ENCODE assay signal across 8 mouse cellular contexts in the genomic region with DNA sequence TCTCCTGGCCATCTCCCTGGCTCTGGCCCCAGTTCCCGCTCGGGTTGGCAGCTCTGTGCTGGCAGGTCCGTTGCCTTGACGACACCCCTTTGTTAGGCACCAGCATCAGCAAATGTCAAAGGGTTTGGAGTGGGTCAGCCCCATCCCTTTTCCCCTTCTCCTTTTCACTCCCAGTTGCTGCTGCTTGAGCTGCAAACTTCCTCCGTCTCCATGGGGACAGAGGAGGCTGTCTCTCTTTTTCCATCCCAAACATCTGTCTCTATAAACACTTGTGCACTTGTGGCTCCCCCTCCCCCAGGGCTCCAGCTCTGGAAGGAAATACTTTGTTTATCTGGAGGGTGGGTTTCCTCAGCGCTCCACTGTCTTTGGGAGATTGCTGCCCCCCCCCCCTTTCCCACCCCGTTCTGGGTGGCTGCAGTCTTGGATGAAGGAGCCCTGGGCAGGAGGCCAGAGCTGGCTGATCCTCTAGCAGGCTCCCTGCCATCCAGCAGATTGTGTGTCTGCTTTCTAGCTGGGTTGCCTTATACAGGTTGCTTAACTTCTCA. TPM values are rescaled to one million over a fixed set of nuclear protein-coding genes. Genes with fewer than 3 reads are reported as not detected.
DNase-seq lines count a peak whose midpoint lies in the region; ATAC-seq and TF ChIP-seq lines count a peak whose summit lies in the region.

No protein-coding gene starts in this region.

- peak; percentile 81 for DNase-seq in MN1 (ENCODE audit: low spot score)
- peak; percentile 78 to 84 for DNase-seq in cerebellum, adult 2 months
- peak; percentile 84 for DNase-seq in forebrain, postnatal 0 days
- DNase-seq in heart, postnatal 4 days = peak; percentile 88
- DNase-seq in layer of hippocampus, adult 9-11 months = peak; percentile 73
- DNase-seq in right cerebral cortex, adult 18-20 months = peak; percentile 71
- DNase-seq in spleen, postnatal 14 days (ENCODE audit: low spot score in 2 of 2) = no peak

- TF ChIP-seq CTCF in cerebellum, adult 2 months (IDR thresholded peaks at IDR 0.05; ENCODE audit: borderline replicate concordance, insufficient read depth, low read depth, low read length) = no peak
- no peak for TF ChIP-seq CTCF in forebrain, postnatal 0 days (IDR thresholded peaks at IDR 0.05; ENCODE audit: low read depth)

- H3K27ac ChIP-seq in cerebellum, adult 2 months (ENCODE audit: insufficient read depth, low read length) = no peak overlapping the region
- peak overlapping the region; percentile 57 for H3K27ac ChIP-seq in forebrain, postnatal 0 days (ENCODE audit: low read depth, low read length)
- peak overlapping the region; percentile 79 for H3K27ac ChIP-seq in lung, embryonic 16.5 days (ENCODE audit: low read length)

- H3K36me3 ChIP-seq in forebrain, postnatal 0 days (ENCODE audit: insufficient read depth) = no peaks in the 10 kb centered on the region
- H3K36me3 ChIP-seq in lung, embryonic 16.5 days (ENCODE audit: control insufficient read depth, insufficient read depth, low read length) = no peaks in the 10 kb centered on the region

- no peak overlapping the region for H3K4me3 ChIP-seq in cerebellum, adult 2 months (replicated peaks; ENCODE audit: insufficient read depth, low read depth, low read length)
- H3K4me3 ChIP-seq in forebrain, postnatal 0 days (ENCODE audit: low read depth, low read length) = no peak overlapping the region
- H3K4me3 ChIP-seq in lung, embryonic 16.5 days (ENCODE audit: low read length) = no peak overlapping the region

- peaks cover 15% of the 10 kb centered on the region for H3K4me1 ChIP-seq in cerebellum, adult 2 months (ENCODE audit: control insufficient read depth, insufficient read depth, low read length)
- H3K4me1 ChIP-seq in forebrain, postnatal 0 days (ENCODE audit: insufficient read depth) = peaks cover 13% of the 10 kb centered on the region
- peaks cover 39% of the 10 kb centered on the region for H3K4me1 ChIP-seq in lung, embryonic 16.5 days (replicated peaks; ENCODE audit: control insufficient read depth, insufficient read depth, low read length)

- H3K4me2 ChIP-seq in forebrain, postnatal 0 days (ENCODE audit: low read depth) = peak overlapping the region; percentile 30
- 0 out of 2 replicates have a peak overlapping the region, but pooled peaks have one; percentile 7 for H3K4me2 ChIP-seq in lung, embryonic 16.5 days (ENCODE audit: low read depth, low read length)

- no peak overlapping the region for H3K9ac ChIP-seq in forebrain, postnatal 0 days
- H3K9ac ChIP-seq in lung, embryonic 16.5 days (ENCODE audit: low read length) = peak overlapping the region; percentile 36; the same call in 1 of the 2 replicates

- peak; percentile 91 for ATAC-seq in forebrain, postnatal 0 days
- peak; percentile 88 for ATAC-seq in lung, embryonic 16.5 days (ENCODE audit: low read depth)

- TF ChIP-seq POLR2A in cerebellum, adult 2 months (IDR thresholded peaks at IDR 0.05; ENCODE audit: borderline replicate concordance, insufficient read depth, low read length) = no peak

- H3K27me3 ChIP-seq in cerebellum, adult 2 months (ENCODE audit: control insufficient read depth, insufficient read depth, low read length) = no peaks in the 10 kb centered on the region
- H3K27me3 ChIP-seq in forebrain, postnatal 0 days (ENCODE audit: insufficient read depth, low read length) = no peaks in the 10 kb centered on the region
- H3K27me3 ChIP-seq in lung, embryonic 16.5 days (ENCODE audit: control insufficient read depth, insufficient read depth, low read depth, low read length) = no peaks in the 10 kb centered on the region

- WGBS in cerebellum, adult 2 months = 3% methylated on average over 7 of the region's 7 CpGs
- WGBS in forebrain, postnatal 0 days = under 1% methylated on average over 7 of the region's 7 CpGs
- 3% methylated on average over 7 of the region's 7 CpGs for WGBS in lung, embryonic 16.5 days

- H3K9me3 ChIP-seq in forebrain, postnatal 0 days (ENCODE audit: low read length) = no peaks in the 10 kb centered on the region
- no peaks in the 10 kb centered on the region for H3K9me3 ChIP-seq in lung, embryonic 16.5 days (ENCODE audit: control insufficient read depth, low read length)

RNA-seq across cellular contexts. Expression of gene Socs3, which starts 30.0 kb away (rescaled TPM):
- polyA plus RNA-seq in cerebellum, adult 2 months (2012; rRNA removed) = 1.6 and 2.1 TPM in 2 replicates
- total RNA-seq in forebrain, postnatal 0 days (2014; rRNA removed) = 7.8 and 11.0 TPM in 2 replicates
- polyA plus RNA-seq in forebrain, postnatal 0 days (2015; fragmentation: Nextera tagmentation; extraction: Ambion mirVana) = 6.5 and 8.4 TPM in 2 replicates
- 1 to 10 TPM; 5.5 TPM for total RNA-seq in heart, postnatal 4 days (2021)
- polyA plus RNA-seq in lung, embryonic 16.5 days (2015; fragmentation: Nextera tagmentation; extraction: Ambion mirVana) = 12.5 and 13.2 TPM in 2 replicates

RNA-seq across cellular contexts. Expression of gene Pgs1, which starts 46.3 kb away (rescaled TPM):
- 70.5 and 76.5 TPM in 2 replicates for polyA plus RNA-seq in cerebellum, adult 2 months (2012; rRNA removed)
- total RNA-seq in forebrain, postnatal 0 days (2014; rRNA removed) = 55.7 and 63.0 TPM in 2 replicates
- polyA plus RNA-seq in forebrain, postnatal 0 days (2015; fragmentation: Nextera tagmentation; extraction: Ambion mirVana) = 47.7 and 54.4 TPM in 2 replicates
- 10 to 100 TPM; 25.0 to 26.2 TPM for total RNA-seq in heart, postnatal 4 days (2021)
- polyA plus RNA-seq in lung, embryonic 16.5 days (2015; fragmentation: Nextera tagmentation; extraction: Ambion mirVana) = 41.8 and 44.8 TPM in 2 replicates

Comparison
In these comparisons a context has a peak if more than half of its experiments do, and no peak if none do; other contexts are left out.
1. DNase-seq: peak in MN1 (single experiment), cerebellum, adult 2 months (2 of 2), forebrain, postnatal 0 days (single experiment), heart, postnatal 4 days (single experiment), layer of hippocampus, adult 9-11 months (single experiment) and right cerebral cortex, adult 18-20 months (single experiment); none in spleen, postnatal 14 days (0 of 2).